Mouse (Mus musculus) ovary, adult 2 months (tissue): ENCODE measurements around the gene Mal. TPM values are rescaled to one million over a fixed set of nuclear protein-coding genes. Genes with fewer than 3 reads are reported as not detected.

ENCODE experiments used
- polyA plus RNA-seq: library from polyadenylated mRNA; depleted of rRNA; stranded (reverse); fragments of >200 nt; gene quantifications from 2 replicates; pipeline ENCODE4 v1.2.3, GENCODE M21; 2012; rRNA removed

Gene Mal
- 3.4 and 4.1 TPM in 2 replicates for polyA plus RNA-seq

DNA sequence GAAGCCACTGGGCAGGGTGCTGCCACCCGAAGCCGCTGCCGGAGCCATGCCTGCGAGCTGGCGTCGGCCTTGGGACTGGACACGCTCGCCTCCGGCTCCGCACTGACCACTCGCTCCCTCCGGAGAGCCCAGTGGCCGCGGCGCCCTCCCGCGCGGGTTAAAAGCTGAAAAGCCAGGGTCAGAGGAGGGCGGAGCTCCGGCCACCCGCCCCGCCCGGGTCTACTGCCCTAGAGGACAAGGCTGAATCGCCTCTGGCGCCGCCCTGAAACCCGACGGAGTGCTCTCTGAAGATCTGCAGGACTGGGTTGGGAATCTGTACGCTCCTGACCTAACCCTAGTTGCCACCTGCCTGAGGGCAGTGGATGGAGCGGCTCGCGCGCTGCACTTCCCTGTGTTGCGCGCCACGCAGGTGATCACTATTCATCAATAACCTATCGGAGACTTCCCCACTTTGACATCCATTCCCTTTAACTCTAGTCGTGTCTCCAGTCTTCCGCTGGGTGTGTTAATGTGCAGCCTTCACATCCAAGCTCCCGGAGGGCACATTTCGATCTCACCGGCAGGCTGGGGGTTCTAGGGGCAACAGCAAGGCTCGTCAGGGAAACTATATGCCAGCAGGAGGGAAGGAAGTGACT is at the start of gene Mal:
TSS of gene Mal (minus strand) at position 610 of the 635 bp plus-strand sequence.

GRCm38 (mm10) chr2:127586694-127587513 is 69.6 kb downstream of the Mal start, which contains the start of the genes Zfp661 and Mrps5:
Gene Zfp661, minus strand, starts transcription at chr2:127587094.
Gene Mrps5, plus strand, starts transcription at chr2:127587222.

Other genes starting within 250 kb of the Mal start
- gene Gpat2, start 231.5 kb downstream of the Mal start, polyA plus RNA-seq = 2.0 and 2.4 TPM in 2 replicates
- gene Fahd2a, start 212.1 kb downstream of the Mal start, polyA plus RNA-seq = 21.6 and 24.4 TPM in 2 replicates
- 32.2 and 33.3 TPM in 2 replicates for gene Kcnip3, start 134.6 kb downstream of the Mal start, polyA plus RNA-seq
- gene Prom2, start 115.2 kb downstream of the Mal start, polyA plus RNA-seq = 3.0 and 3.2 TPM in 2 replicates
- 2.7 and 3.5 TPM in 2 replicates for gene Zfp661, start 69.6 kb downstream of the Mal start, polyA plus RNA-seq
- 46.1 and 71.2 TPM in 2 replicates for gene Mrps5, start 69.5 kb downstream of the Mal start, polyA plus RNA-seq
- 8.7 and 8.9 TPM in 2 replicates for gene Mall, start 73.2 kb upstream of the Mal start, polyA plus RNA-seq
- 10.3 and 13.9 TPM in 2 replicates for gene Nphp1, start 132.2 kb upstream of the Mal start, polyA plus RNA-seq
- 82.7 and 135 TPM in 2 replicates for gene Mtln, start 135.8 kb upstream of the Mal start, polyA plus RNA-seq
- gene Bub1, start 175.2 kb upstream of the Mal start, polyA plus RNA-seq = 0.53 and 1.5 TPM in 2 replicates
- gene Acoxl, start 182.2 kb upstream of the Mal start, polyA plus RNA-seq = 0.67 and 0.73 TPM in 2 replicates